ENCODE assay signal across 22 mouse cellular contexts in genomic region chr3:158060621-158061291, GRCm38 (mm10). TPM values are rescaled to one million over a fixed set of nuclear protein-coding genes. Genes with fewer than 3 reads are reported as not detected.
DNase-seq lines count a peak whose midpoint lies in the region; ATAC-seq and TF ChIP-seq lines count a peak whose summit lies in the region.
"Had no signal": no experiment of that assay in that cellular context is flagged by ENCODE, and none has a peak within 500 bp of the region (broad histone marks: within the 10 kb centered on the region; RNA-seq: fewer than 3 reads in every experiment).

No protein-coding gene starts in this region.

- in situ Hi-C loops in CH12.LX (cut with MboI; ENCODE audit: low pct_ligation_motif_present, low pct_unique_long_range_greater_than_20kb, low sequenced_read_pairs), result no loop called here

- H3K79me2 ChIP-seq in CH12.LX (replicated peaks; ENCODE audit: control insufficient read depth, extremely low read depth, insufficient read depth, poor library complexity, severe bottlenecking), result no peaks in the 10 kb centered on the region
- H3K79me2 ChIP-seq in macrophage (ENCODE audit: inconsistent target), result no peaks in the 10 kb centered on the region

- peaks cover 49 to 76% of the 10 kb centered on the region in 2 experiments for H3K36me3 ChIP-seq in CH12.LX (replicated peaks in 1 of 2; ENCODE audit: control insufficient read depth in 1 of 2, insufficient read depth in 1 of 2, low read length in 1 of 2)
- H3K36me3 ChIP-seq in macrophage (ENCODE audit: inconsistent target), result peaks cover 21% of the 10 kb centered on the region; the same call in 1 of the 2 replicates

- 0 out of 2 replicates have a peak overlapping the region, but pooled peaks have one; percentile 1 for H3K27ac ChIP-seq in left cerebral cortex, adult 2 months
- H3K27ac ChIP-seq in CH12.LX (ENCODE audit: insufficient read depth, low read depth) (0 out of 2 replicates have a peak overlapping the region, but pooled peaks have one; percentile 25), macrophage (peak overlapping the region; percentile 61)
- H3K27ac ChIP-seq: embryonic facial prominence, embryonic 10.5 days; forebrain, embryonic 13.5 days; heart, adult 2 months; heart, embryonic 15.5 days; hindbrain, embryonic 10.5 days; hindbrain, embryonic 14.5 days had no signal

- WGBS in macrophage (ENCODE audit: missing documents), result 88% methylated on average over 2 of the region's 2 CpGs

- H3K4me2 ChIP-seq in CH12.LX (ENCODE audit: insufficient read depth, low read depth, poor library complexity, severe bottlenecking), result peak overlapping the region; percentile 7; the same call in 1 of the 2 replicates
- H3K4me2 ChIP-seq: forebrain, embryonic 13.5 days; heart, embryonic 11.5 days; heart, embryonic 15.5 days; hindbrain, embryonic 14.5 days had no signal

- no peaks in the 10 kb centered on the region for H3K27me3 ChIP-seq in CH12.LX (replicated peaks)
- H3K27me3 ChIP-seq: forebrain, embryonic 13.5 days; heart, embryonic 15.5 days had no signal

- DNase-seq in frontal cortex, postnatal 14 days (ENCODE audit: low spot score in 2 of 2), result no peak
- no peak for DNase-seq in left cerebral cortex, adult 2 months (ENCODE audit: extremely low spot score in 1 of 2, low spot score in 2 of 2)
- no peak for DNase-seq in left cerebral cortex, postnatal 14 days (ENCODE audit: low spot score in 2 of 2)
- peak; percentile 77 for DNase-seq in CH12.LX (ENCODE audit: extremely low read depth)
- no peak for DNase-seq in kidney, adult 8-10 months
- no peak for DNase-seq in gastrocnemius, postnatal 10 days
- DNase-seq: adrenal gland, adult 2 months; adrenal gland, postnatal 25 days; cerebellum, adult 11-12 months; cerebellum, adult 9-10 months; cerebellum, postnatal 36 days; forebrain, postnatal 0 days; heart, adult 2 months; heart, postnatal 14 days had no signal

- no peaks in the 10 kb centered on the region for H3K9me3 ChIP-seq in CH12.LX (replicated peaks; ENCODE audit: low read length)
- H3K9me3 ChIP-seq: embryonic facial prominence, embryonic 10.5 days; forebrain, embryonic 13.5 days; heart, embryonic 15.5 days; hindbrain, embryonic 10.5 days had no signal

- no peak for TF ChIP-seq POLR2A in CH12.LX (IDR thresholded peaks at IDR 0.05; ENCODE audit: low read depth, low read length)

- peaks cover 13 to 44% of the 10 kb centered on the region in 2 experiments for H3K4me1 ChIP-seq in CH12.LX (ENCODE audit: control insufficient read depth in 1 of 2, insufficient read depth in 2 of 2)
- H3K4me1 ChIP-seq: embryonic facial prominence, embryonic 10.5 days; forebrain, embryonic 13.5 days; heart, embryonic 15.5 days; hindbrain, embryonic 10.5 days had no signal

- ATAC-seq in frontal cortex, adult (ENCODE audit: low TSS enrichment), result peak; percentile 85
- ATAC-seq: forebrain, embryonic 13.5 days; forebrain, postnatal 0 days had no signal

- TF ChIP-seq RAD21 in CH12.LX (IDR thresholded peaks at IDR 0.05; ENCODE audit: low read depth, low read length), result no peak

- dilution Hi-C loops in CH12.LX (cut with MboI; ENCODE audit: extremely low pct_ligation_motif_present, extremely low pct_unique_long_range_greater_than_20kb, low sequenced_read_pairs), result no loop called here

- H3K9ac ChIP-seq in CH12.LX (ENCODE audit: insufficient read depth, low read depth), result peak overlapping the region; percentile 6
- H3K9ac ChIP-seq: forebrain, embryonic 13.5 days; forebrain, postnatal 0 days; heart, embryonic 15.5 days; hindbrain, embryonic 14.5 days had no signal

- intact Hi-C loops in left cerebral cortex, adult 2 months (cut with DNase I), result no loop called here
- intact Hi-C loops in left cerebral cortex, postnatal 14 days (cut with DNase I), result no loop called here

- TF ChIP-seq EP300 in CH12.LX (IDR thresholded peaks at IDR 0.05; ENCODE audit: low read length), result peak; percentile 98

- no peak overlapping the region for H3K4me3 ChIP-seq in left cerebral cortex, adult 2 months
- H3K4me3 ChIP-seq in CH12.LX (replicated peaks in 1 of 3; ENCODE audit: low read depth in 2 of 3, low read length in 2 of 3, poor library complexity in 1 of 3) (no peak overlapping the region), macrophage (ENCODE audit: inconsistent target) (no peak overlapping the region)
- H3K4me3 ChIP-seq: embryonic facial prominence, embryonic 10.5 days; forebrain, embryonic 13.5 days; heart, adult 2 months; heart, embryonic 15.5 days; hindbrain, embryonic 10.5 days had no signal

- no peak for TF ChIP-seq CTCF in left cerebral cortex, adult 2 months (IDR thresholded peaks at IDR 0.05)
- no peak for TF ChIP-seq CTCF in CH12.LX (conservative IDR thresholded peaks at IDR 0.05 in 1 of 2, IDR thresholded peaks at IDR 0.05 in 1 of 2; ENCODE audit: low read depth in 2 of 2, low read length in 2 of 2)

TF ChIP-seq in CH12.LX, 34 proteins besides CTCF, POLR2A, EP300 and RAD21:
- TF ChIP-seq MAFK (IDR thresholded peaks at IDR 0.05; ENCODE audit: insufficient replicate concordance, low read length), result peak; percentile 58; the same call in 1 of the 2 replicates
- no peak for TF ChIP-seq HCFC1 (IDR thresholded peaks at IDR 0.05; ENCODE audit: low read depth, low read length)
- peak; percentile 53; the same call in 1 of the 2 replicates for TF ChIP-seq TBP (conservative IDR thresholded peaks at IDR 0.05; ENCODE audit: low read depth, low read length)
- TF ChIP-seq ZC3H11A (IDR thresholded peaks at IDR 0.05; ENCODE audit: low read depth, low read length), result no peak
- peak; percentile 98 for TF ChIP-seq JUND (conservative IDR thresholded peaks at IDR 0.05; ENCODE audit: low read depth, low read length)
- no peak for TF ChIP-seq MAZ (IDR thresholded peaks at IDR 0.05; ENCODE audit: low read depth, low read length)
- peak; percentile 55; the same call in 1 of the 2 replicates for TF ChIP-seq ETS1 (conservative IDR thresholded peaks at IDR 0.05; ENCODE audit: low read depth, low read length)
- TF ChIP-seq MAX (IDR thresholded peaks at IDR 0.05; ENCODE audit: low read length), result peak; percentile 48; the same call in 1 of the 2 replicates
- TF ChIP-seq TCF12 (IDR thresholded peaks at IDR 0.05; ENCODE audit: low read depth, low read length), result no peak
- peak; percentile 92 for TF ChIP-seq JUN (IDR thresholded peaks at IDR 0.05; ENCODE audit: insufficient read depth, low read depth, low read length)
- peak; percentile 96 for TF ChIP-seq IRF4 (IDR thresholded peaks at IDR 0.05; ENCODE audit: low read depth, low read length)
- TF ChIP-seq GABPA (IDR thresholded peaks at IDR 0.05; ENCODE audit: insufficient replicate concordance, low read depth, low read length), result no peak
- TF ChIP-seq USF2 (conservative IDR thresholded peaks at IDR 0.05; ENCODE audit: low read depth, low read length), result no peak
- 0 out of 2 replicates have a peak, but pooled peaks have one; percentile 57 for TF ChIP-seq SIN3A (IDR thresholded peaks at IDR 0.05; ENCODE audit: low read length)
- TF ChIP-seq MEF2A (IDR thresholded peaks at IDR 0.05; ENCODE audit: borderline replicate concordance, low read depth, low read length), result peak; percentile 73; the same call in 1 of the 2 replicates
- no peak for TF ChIP-seq USF1 (IDR thresholded peaks at IDR 0.05; ENCODE audit: low read depth, low read length)
- no peak for TF ChIP-seq POLR2AphosphoS2 (IDR thresholded peaks at IDR 0.05; ENCODE audit: low read depth, low read length)
- peak; percentile 70; the same call in 1 of the 2 replicates for TF ChIP-seq RCOR1 (conservative IDR thresholded peaks at IDR 0.05; ENCODE audit: low read depth, low read length)
- TF ChIP-seq MXI1 (IDR thresholded peaks at IDR 0.05; ENCODE audit: low read depth, low read length), result peak; percentile 71; the same call in 1 of the 2 replicates
- peak; percentile 49 for TF ChIP-seq BHLHE40 (IDR thresholded peaks at IDR 0.05; ENCODE audit: low read depth, low read length)
- no peak for TF ChIP-seq ELF1 (IDR thresholded peaks at IDR 0.05; ENCODE audit: low read depth, low read length)
- TF ChIP-seq MYC (IDR thresholded peaks at IDR 0.05; ENCODE audit: low read depth, low read length), result peak; percentile 78
- TF ChIP-seq PAX5 (IDR thresholded peaks at IDR 0.05; ENCODE audit: low read length), result no peak
- 0 out of 2 replicates have a peak, but pooled peaks have one; percentile 86 for TF ChIP-seq CHD1 (IDR thresholded peaks at IDR 0.05; ENCODE audit: low read depth, low read length)

RNA-seq across cellular contexts. Expression of gene Lrrc40, which starts 24.3 kb away (rescaled TPM):
- total RNA-seq in left cerebral cortex, adult 2 months (2021), result 10 to 100 TPM; 26.6 to 27.7 TPM
- total RNA-seq in left cerebral cortex, postnatal 14 days (2021), result 10 to 100 TPM; 26.8 to 29.0 TPM
- total RNA-seq in CH12.LX (2012; rRNA removed) (61.3 and 64.3 TPM in 2 replicates), CH12.LX (2014; rRNA removed) (232 and 247 TPM in 2 replicates)
- polyA plus RNA-seq in CH12.LX (2012; ENCODE audit: insufficient read length, low read depth) (94.6 and 144 TPM in 2 replicates), macrophage (2018) (12.5 to 18.6 TPM (median 13.5 TPM) in 3 replicates)
- 10 to 100 TPM in 13 of 26 experiments, 1 to 10 TPM in 13; 1.3 to 25.7 (median 10.0) TPM for total RNA-seq in macrophage (2018; cell fraction: chromatin; rRNA removed)
- total RNA-seq in macrophage (2018; cell fraction: cytosol; rRNA removed), result 10 to 100 TPM in 25 of 26 experiments, 1 to 10 TPM in 1; 9.0 to 16.7 (median 13.2) TPM
- 10 to 100 TPM in 13 of 26 experiments, 1 to 10 TPM in 13; 3.1 to 18.6 (median 9.8) TPM for total RNA-seq in macrophage (2018; cell fraction: nucleus; rRNA removed)
- 10 to 100 TPM; 10.1 to 11.3 TPM for total RNA-seq in gastrocnemius, postnatal 10 days (2021)

RNA-seq across cellular contexts. Expression of gene Srsf11, which starts 24.3 kb away (rescaled TPM):
- 100 to 1,000 TPM; 181 to 183 TPM for total RNA-seq in left cerebral cortex, adult 2 months (2021)
- total RNA-seq in left cerebral cortex, postnatal 14 days (2021), result 100 to 1,000 TPM; 156 to 159 TPM
- total RNA-seq in CH12.LX (2012; rRNA removed) (205 and 241 TPM in 2 replicates), CH12.LX (2014; rRNA removed) (288 and 322 TPM in 2 replicates)
- polyA plus RNA-seq in CH12.LX (2012; ENCODE audit: insufficient read length, low read depth) (725 and 830 TPM in 2 replicates), macrophage (2018) (69.0 to 102 TPM (median 89.7 TPM) in 3 replicates)
- 1,000 to 10,000 TPM in 15 of 26 experiments, 100 to 1,000 TPM in 11; 834 to 1,449 (median 1,045) TPM for total RNA-seq in macrophage (2018; cell fraction: chromatin; rRNA removed)
- total RNA-seq in macrophage (2018; cell fraction: cytosol; rRNA removed), result 10 to 100 TPM; 30.6 to 82.5 (median 45.5) TPM
- 100 to 1,000 TPM; 381 to 952 (median 722) TPM for total RNA-seq in macrophage (2018; cell fraction: nucleus; rRNA removed)
- total RNA-seq in gastrocnemius, postnatal 10 days (2021), result 10 to 100 TPM; 65.3 to 95.1 TPM

Comparison
In these comparisons a context has a peak if more than half of its experiments do, and no peak if none do; other contexts are left out.
1. H3K27ac ChIP-seq: peak in every context shown above with its lines; median percentile 61 in macrophage; 25 in CH12.LX; 1 in left cerebral cortex, adult 2 months.